Mouse (Mus musculus) ZHBTc4 (cell line): Measurements from ENCODE around the gene Miga2.

Source experiments
- DNase-seq: peaks from one replicate; pipeline ENCODE4 v3.0.0-alpha.2; 2011; ENCODE audit warnings: low read depth, low spot score

Miga2 gene

DNA sequence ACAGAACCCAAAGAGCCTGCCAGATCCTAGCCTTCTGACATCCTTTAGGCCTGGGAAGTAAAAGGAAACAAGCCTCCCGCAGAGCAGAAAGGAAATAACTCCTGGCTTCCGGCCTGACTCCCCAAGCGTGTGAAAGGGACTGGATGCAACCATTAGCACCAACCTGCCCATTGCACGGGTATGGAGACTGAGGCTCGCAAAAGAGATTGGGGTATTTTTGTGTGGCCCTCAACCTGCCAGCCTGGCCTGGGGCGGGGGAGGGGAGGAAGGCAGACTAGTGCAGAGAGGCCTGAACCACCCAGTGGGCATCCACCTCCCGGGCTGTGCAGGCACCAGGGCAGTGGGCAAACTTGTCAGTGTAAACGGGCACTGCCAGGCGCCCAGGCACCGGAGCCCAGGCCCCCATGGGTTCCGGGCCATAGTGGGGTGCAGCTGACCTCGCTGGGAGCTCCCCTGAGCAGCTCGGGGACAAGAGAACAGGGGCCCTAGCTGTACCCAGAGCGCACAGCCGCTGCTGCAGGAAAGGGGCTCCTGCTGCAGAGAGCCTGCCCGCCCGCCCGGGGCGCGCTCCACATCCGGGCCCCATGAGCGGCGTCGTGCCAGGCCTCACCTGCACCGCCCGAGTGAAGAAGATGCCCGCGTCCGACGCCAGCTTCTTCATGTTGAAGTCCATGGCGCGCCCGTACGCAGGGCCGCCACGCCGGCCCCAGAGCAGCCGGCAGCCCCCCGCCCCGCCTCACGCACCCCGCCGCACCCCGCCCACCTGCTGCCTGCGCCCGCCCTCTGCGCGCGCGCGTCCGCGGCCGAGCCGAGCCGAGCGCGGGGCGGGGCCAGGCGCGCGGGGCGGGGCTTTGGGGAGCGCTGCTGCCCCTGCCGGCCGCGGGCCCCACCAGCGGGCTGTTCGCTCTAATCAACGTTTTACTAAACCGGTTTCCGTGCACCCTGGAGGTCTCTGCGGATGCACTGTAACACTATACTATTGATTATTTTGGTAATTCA, 5.2 kb upstream of the Miga2 start, which contains the start of gene Sh3glb2:
Gene Sh3glb2, minus strand, starts transcription at position 805 of the 999 bp plus-strand sequence.
- peak; percentile 85 for DNase-seq

DNA sequence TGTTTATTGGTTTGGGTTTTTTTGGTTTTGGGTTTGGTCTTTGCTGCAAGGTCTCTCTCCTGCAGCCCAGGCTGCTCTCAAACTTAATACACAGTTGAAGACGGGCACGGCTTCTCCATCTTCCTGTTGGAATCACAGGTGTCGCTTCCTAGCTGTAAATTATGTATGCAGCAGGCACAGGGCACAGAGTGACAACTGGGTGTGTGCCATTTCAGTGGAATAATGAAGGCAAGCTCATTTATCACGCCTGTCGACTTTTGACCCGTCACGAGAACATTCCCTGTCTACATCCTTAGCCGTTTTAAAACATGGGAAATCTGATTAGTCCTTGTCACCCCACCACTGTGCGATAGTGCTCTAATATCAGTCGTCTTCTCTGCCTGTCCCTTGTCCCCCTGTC, 3.4 kb upstream of the Miga2 start:
- no peak for DNase-seq

DNA sequence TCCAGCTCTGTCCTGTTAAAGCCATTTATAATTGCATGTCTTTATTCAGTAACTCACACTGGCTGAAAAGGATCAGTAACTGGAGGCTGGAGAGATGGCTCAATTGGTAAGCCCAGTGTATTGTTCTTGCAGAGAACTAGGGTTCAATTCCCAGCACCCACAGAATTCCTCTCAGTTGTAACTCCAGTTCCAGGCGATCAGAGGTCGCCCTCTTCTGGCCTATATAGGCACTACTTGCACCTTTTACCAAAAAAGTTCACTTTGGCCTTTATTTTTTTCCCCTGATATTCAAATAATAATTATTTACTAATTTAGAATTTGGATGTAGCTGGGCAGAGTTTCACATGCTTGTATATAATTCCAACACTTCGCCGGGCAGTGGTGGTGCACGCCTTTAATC, 1.2 kb upstream of the Miga2 start:
- peak; percentile 45 for DNase-seq

DNA sequence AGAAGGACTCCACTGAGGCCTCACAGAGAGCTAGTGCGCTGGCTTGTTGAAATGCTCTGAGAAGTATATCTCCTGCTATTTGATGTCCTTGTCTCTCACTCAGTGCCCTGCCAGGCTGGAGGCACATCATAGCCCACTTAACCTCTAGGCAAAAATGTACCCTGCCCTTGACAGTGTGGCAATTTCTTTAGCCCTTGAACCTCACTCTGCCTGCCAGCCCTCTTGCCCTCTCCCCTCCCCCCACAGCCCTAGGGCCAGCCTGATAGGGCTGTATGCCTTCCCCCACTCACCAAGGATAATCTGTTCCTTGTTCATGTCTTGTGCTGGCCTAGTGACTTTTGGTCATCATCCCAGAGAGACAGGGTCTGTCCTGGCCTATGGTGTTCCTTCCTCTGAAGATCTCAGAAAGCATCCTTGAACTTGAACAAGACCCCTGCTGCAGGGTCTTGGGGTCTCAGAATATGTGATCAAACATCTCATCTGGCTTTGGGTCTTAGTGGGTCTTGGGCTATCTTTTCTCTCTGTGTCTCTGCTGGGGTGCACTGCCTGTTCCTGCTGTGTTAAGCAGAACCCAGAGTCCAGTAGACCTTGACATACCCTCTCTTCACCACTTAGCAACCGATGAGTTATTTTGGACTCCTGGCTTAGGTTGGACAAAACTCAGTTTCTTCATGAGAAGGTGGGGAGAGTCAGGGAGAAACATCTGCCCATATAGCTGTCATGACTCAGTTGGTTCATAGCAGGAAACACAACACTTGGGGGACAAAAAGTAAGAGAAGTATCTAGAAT, 1.4 kb downstream of the Miga2 start:
- no peak for DNase-seq

DNA sequence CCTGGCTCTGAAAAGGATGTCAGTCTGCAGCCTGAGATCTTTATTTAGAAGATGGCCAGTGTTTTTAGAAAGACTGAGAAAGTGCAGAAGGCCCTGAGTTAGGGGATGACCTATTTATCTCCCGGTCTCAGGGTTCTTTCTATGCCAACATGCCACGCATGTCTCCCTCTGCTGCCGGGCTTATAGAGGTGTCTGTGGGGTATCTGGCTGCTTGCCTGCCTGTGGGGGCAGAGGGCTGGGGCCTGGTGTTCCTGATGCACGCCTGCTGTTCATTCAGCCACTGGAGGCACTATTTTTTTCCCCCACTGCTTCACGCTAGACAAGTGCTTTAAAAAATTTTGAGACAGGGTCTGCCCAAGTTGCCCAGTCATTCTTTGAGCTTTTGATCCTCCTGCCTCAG, 2.2 kb downstream of the Miga2 start:
- no peak for DNase-seq

DNA sequence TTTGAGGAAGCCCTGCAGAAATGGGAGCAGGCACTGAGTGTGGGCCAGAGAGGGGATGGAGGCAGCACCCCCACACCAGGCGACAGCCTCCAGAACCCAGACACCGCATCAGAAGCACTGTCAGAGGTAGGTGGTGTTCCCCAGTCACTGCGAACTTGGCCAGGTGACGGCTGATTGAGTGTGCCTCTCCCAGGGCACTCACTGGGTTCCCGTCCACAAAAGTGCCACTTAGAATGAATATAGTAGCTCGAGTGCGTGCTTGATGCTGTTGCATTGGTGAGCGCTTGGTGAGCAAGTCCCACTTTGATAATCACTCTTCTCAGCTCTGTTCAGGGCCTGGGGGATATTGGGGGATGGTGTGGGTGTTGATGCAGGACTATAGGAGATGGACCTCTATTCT, 7.5 kb downstream of the Miga2 start:
- no peak for DNase-seq

DNA sequence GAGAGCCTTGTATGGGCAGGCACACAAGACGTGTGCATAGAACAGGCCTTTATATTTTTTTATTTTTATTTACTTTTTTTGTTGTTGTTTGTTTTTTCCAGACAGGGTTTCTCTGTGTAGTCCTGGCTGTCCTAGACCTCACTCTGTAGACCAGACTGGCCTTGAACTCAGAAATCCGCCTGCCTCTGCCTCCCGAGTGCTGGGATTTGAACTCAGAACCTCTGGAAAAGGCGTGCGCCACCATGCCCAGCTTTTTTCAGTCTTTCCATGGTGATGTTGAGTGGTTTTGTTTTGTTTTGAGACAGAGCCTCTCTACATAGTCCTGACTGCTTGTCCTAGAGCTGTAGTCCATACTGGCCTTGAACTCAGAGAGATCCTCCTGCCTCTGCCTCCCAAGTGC, 8.7 kb downstream of the Miga2 start:
- DNase-seq, result no peak

DNA sequence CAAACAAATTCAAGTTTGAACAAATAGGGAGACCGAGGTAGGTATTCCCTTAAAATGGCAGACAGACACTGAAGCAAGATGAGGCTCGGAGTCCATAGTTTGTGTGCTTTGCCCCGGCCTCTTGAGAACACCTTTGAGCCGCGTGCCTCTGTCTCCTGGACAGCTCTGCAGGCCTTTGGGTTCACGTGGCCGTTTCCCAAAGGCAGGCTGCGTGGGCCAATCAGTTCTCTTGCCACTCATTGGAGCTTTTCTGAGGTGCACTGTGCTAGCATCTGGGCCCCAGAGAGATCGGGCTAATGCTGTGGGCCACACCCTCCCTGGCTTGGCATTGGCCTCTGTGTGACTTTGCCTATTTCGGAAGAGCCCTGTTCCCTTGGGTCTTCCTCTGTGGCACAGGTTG, 11.9 kb downstream of the Miga2 start:
- no peak for DNase-seq

DNA sequence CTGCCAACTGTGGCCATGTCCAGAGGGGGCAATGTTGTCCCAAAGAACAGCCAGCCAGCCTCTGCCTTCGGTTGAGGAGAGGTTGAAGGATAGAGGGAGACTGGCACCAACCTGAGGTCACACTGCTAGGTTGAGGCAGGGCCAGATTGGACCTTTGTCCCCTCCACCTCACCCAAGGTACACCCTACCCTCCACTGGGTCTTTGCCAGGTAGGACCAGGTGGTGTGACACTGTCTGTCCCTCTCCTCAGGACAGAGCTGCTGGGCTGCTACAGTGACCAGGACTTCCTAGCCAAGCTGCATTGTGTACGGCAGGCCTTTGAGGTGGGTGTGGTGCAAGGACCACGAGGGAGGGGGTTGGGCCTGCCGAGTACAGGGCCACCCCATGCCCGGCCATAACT, 13.7 kb downstream of the Miga2 start:
- DNase-seq, result no peak

DNA sequence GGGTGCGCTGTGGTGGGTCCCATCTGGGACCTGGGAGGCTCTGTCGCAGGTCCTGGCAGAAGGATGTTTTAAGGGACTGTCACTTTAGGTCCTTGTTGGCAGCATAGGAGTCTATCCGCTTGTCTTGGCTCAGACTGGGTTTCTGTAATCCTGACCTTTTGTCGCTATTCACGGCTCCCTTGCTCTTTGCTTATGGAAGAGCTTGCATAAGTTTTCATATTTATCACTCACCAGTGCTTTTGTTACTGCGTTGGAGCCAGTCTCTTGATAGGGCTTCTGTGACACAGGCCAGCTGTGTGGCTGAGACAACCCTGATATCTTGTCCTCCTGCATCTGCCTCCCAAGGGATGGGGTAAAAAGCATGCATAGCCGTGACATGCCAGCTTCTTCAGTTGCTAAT, 15.3 kb downstream of the Miga2 start:
- DNase-seq, result no peak

DNA sequence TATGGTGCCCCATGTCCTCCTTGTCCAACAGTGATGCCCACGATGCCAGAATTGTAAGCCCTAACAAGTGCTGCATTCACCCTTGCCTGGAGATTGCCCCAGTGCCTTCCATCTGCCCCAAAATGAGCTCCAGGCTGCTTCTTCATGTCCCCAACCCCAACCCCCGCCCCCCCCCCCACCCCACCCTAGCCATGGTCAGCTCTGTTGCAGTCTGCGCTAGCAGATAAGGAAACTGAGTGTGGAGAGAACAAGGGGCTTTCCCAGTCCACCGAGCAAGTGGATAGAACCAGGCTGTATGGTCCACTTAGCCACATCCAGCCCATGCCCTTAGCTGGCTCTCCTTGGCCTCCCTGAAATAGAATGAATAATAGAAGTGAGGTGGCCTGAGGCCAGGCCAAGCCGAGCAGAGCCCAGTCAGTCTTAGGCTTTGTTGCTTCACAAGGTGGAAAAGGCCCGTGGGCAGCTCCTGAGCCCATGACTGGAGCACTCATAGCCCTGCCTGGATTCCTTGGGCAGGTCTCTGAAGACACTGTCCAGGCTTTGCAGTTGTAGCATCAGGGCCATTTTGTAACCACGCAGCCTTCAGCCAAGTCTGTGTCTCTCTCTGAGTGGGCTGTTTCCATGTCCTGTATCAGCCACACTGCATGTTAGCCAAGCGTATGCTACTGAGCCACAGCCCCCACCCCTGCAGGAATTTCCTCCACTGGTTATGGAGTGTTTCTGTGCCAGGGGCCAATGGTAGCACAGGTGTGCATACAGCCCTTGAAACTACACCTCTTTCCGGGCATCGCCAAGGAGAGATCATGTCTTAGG, 16.7 kb downstream of the Miga2 start:
- DNase-seq, result no peak

DNA sequence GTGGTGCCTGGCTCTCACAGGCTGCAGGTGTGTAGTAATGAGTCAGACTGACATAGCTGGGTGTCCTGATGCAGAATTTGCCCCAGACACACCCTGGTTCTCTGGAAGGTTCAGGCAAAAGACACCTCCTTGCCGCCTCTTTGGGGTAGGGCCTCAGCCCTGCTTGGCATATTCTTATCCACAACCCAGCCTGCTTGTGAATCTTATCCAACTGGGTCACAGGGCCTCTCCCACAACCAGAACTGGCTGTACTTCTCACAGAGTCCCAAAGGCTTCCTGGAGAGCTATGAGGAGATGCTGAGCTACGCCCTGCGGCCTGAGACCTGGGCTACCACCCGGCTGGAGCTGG, 17.3 kb downstream of the Miga2 start:
- DNase-seq, result no peak

DNA sequence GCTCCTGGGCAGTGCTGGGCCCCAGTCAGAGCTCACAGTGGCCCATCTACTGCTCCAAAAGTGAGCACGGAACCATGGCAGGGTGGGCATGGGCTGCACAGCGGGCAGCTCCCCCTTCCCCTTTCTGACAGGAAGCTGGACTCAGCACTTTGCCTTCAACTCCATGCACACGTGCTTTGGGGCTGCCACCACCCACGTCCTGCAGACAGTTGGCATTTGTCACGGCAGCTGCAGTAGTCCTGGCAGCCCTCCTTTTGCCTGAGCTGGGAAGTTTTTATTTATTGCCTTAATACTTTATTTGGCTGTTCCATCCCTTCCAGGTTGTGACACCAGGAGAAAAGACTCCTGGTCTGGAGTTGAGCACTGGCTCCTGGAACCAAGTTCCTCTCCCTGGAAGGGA, 20.8 kb downstream of the Miga2 start:
- no peak for DNase-seq

DNA sequence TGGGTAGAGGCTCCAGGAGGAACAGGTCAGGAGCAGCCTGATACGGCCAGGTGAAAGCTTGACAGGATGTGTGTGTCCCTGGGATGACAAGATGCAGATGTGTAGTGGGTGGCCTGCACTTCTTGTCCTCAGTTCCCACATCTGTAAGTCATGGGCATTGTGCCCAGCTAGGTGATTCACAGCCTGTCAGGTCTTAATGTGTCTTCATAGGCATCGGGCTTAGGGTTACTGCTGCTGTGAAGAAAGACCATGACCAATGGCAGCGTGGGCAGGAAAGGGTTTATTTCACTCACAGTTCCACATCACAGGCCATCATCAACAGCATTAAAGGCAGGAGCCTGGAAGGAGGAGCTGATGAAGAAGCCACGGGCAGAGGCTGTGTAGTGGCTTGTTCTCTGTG, 21.6 kb downstream of the Miga2 start:
- no peak for DNase-seq

DNA sequence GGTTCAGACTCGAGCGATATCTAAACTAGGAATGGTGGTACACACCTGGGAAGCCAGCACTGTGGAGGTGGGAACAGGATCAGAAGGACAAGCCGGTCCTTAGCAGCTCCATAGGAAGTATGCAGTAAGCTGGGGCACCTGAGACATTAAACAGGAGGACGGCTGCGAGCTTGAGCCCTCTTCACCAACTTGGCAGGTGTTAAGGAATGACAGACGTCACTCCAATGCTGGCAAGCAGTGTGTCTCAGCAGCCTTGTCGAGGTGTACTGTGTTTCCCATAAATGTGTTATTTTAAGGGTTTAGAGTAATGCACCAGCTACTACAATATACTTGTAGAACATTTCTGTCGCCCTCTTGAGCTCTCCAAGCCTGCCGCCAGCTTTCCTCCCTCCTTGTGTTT, 22.9 kb downstream of the Miga2 start:
- DNase-seq, result no peak

DNA sequence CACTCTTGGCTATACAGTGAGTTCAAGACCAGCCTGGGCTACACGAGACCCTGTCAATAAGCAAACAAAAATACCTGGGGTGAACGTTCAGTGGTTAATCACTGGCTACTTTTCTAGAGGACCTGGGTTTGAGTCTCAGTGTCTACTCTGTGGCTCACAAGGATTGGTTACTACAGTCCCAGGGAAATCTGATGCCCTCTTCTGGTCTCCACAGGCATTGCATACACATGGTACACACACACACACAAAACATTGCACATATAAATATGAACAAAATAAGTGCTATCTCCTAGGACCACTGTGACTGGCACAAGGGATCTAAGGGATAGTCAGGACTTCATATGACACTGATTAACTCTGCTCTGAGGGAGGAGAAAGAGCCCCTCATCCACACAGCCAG, 25.0 kb downstream of the Miga2 start:
- peak; percentile 56 for DNase-seq

DNA sequence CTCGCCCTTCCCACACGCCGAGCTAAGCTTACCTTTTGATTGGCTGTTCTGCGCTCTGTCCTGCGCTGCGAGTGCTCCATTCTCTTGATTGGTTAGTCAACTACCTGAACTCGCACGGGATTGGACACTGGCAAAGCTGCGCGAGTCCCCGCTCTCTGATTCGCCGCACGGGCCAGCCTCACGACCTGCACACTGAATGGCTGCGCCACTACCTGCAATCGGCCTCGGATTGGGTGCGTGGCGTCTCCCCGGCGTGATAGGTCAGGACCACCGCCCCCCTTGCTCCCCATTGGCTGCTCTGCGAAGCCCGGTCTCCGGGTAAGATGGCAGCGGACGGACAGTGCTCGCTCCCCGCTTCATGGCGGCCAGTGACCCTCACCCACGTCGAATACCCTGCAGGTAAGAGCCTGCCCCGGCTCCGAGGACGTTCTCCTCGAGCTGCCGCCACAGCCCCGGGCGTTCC, 28.1 kb downstream of the Miga2 start, which contains the start of gene Dolpp1:
Gene Dolpp1, plus strand, starts transcription at position 141 of the 463 bp plus-strand sequence.
- DNase-seq, result peak; percentile 100

DNA sequence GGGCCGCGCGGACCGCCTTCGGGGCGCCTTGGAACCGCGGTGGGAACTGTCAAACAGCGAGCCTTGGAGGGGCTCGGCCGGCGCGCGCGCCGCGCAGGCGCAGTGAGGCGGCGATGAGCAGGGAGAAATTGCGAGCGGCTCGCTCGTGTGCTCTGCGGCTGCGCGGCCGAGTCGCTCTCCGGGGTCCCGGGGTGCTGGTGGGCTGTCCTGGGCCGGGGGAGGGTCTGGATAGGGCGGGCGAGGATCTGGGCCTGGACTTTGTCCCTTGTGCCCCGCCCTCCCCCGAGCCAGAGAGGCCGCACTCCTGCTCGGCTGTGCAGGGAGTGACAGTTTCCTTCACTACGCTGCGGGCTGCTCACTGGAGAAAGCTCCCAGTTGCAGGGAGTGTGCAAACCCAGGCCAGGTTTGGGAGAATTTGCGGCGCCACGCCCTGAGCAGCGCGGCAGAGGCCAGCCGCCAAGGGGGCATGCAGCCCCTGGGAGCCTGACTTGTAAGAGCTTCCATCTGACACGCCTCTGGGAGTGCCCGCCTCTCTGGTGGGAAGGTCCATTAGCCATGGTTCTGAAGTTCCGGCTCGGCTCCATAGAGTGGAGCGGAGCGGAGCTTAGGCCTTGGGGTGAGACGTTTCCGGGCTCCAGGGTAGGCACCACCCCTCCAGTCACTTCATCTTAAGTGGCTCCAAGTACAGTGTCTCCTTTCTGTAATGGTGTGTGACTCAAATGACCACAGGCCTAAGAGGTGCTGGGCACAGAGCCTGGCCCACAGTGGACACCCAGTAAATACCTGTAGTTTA, 28.7 kb downstream of the Miga2 start:
- DNase-seq, result peak; percentile 93

DNA sequence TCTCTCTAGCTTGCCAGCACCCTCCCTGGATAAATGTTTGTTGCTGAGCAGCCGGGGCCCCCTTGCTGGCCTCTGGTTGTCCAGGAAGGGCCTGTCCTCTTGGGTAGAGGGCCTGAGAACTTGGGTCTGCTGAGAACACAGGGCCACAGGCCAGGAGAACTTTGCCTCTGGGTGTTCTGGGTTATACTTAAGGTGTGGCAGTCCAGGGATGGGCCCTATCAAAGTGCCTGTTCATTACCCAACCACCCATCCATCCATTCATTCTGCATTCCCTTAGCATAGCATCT, 29.3 kb downstream of the Miga2 start:
- no peak for DNase-seq

DNA sequence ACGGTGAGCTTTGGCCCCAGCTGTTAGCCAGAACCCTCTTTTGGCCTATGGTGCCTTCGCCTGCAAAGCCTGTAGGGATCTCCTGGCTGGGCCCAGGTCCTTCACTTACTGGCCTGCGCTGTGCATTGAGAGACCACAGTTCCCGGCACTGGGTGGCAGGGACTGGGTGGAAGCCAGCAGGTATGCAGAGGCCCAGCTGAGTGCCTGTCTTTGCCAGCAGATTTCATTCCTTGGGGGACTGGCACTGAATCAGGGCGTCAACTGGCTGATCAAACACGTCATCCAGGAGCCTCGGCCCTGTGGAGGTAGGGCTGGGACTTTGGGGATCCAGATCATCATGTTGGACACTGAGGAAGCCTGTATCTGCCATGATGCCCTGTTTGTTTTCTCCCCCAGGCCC, 31.7 kb downstream of the Miga2 start:
- no peak for DNase-seq

DNA sequence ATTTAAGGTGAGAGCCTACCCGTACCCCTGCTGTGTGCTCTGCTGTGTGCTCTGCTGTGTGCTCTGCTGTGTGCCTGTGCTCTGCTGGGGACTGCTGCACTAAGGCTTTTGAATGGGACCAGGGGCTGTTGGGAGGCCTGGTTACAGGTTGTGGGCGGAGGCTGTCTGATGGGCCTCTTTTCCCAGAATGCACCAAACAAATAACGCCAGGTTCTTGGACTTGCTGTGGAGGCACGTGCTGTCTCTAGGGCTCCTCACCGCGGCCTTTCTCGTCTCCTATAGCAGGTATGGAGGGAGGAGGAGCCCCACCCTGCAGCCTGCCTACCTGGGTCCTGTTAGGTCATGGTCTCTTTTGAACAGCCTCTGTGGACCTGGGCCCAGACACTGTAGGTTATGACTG, 32.2 kb downstream of the Miga2 start:
- peak; percentile 66 for DNase-seq
